Mouse (Mus musculus) adrenal gland, postnatal 25 days (tissue): ENCODE data around the gene Ptprj. TPM values are rescaled to one million over a fixed set of nuclear protein-coding genes. Genes with fewer than 3 reads are reported as not detected.
"Not testable (repeated sequence)": the region's sequence is repeated elsewhere in the genome, so short reads cannot be mapped to it uniquely, and the experiment has no call there.

ENCODE experiments used
- DNase-seq: peaks from one replicate; pipeline ENCODE4 v3.0.0; 2021; ENCODE audit warnings: mixed read lengths
- total RNA-seq: library from RNA; stranded (reverse); gene quantifications from 2 replicates; pipeline ENCODE4 v1.2.3, GENCODE M21; 2021

The Ptprj gene
- total RNA-seq, 1 experiment from 2014 or later = 17.4 TPM

DNA sequence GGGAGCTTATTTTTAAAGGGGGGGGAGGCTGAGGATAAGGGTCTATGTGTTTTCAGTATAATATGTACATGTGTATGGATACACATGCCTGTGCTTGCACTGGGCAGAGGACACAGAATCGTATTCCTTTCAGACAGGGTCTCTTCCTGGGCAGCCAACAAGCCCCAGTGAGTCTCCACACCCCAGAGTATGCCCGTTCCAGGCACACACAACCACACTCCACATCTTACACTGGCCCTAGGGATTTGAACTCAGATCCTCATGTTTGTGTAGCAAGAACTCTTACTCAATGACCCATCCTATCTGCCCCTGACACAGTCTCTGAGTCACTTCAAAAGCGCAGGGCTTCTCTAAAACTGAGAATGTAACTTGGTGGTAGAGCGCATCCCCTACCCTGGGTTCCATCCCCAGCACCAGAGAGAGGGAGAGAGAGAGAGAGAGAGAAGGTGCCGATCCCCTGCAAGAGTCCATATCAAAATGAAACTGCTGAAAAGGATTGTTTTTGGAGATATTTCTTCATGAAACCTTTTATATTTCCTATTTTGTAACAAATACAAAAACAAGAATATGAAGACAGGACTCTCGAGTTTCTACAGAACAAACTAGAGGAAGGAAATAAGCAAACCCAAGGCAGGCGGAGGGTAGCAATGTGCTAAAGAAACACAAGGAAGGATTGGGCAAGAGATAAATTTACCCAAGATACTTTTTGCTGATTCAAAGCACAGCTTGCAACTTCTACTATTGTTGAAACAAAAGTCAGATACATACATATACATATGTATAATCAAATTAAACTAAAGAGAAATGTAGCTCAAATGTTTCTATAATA, 2.8 kb downstream of the Ptprj start:
- no peak for DNase-seq

DNA sequence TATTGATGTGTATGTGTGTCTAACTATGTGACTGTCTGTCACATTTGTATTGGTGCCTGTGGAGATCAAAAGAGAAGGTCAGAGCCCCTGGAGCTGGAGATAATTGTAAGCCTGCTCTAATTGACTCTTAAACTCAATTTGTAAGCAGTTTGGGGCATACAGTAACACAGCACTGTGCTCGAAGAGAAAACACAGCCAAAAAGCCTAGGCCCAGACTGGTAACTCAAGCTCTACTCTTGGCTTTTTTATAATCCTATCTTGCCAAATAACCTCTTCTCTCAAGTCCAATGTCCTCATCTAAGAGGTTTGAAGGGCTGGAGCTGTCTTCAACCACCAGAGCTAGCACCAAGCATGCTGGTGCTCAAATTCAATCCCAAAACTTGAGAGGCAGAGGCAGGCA, 3.5 kb downstream of the Ptprj start:
- DNase-seq = no peak

DNA sequence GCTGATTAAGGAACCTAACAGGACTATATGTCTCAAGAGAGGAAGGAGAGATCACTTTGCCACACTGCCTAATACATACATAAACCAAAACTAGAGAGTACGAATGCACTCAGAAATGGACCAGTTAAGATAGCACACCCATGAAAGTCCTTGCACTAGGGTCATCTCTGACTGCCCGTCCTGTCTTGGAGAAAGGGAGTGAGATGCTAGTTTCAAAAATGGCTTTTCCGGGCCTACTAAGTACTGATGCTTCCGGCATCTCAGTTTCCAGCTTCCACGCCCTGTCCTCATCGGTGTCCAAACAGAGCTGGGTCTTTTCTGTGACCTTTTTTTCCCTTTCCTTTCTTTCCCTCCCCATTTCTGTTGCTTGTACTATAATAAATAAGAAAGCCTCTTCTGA, 4.0 kb downstream of the Ptprj start:
- no peak for DNase-seq

DNA sequence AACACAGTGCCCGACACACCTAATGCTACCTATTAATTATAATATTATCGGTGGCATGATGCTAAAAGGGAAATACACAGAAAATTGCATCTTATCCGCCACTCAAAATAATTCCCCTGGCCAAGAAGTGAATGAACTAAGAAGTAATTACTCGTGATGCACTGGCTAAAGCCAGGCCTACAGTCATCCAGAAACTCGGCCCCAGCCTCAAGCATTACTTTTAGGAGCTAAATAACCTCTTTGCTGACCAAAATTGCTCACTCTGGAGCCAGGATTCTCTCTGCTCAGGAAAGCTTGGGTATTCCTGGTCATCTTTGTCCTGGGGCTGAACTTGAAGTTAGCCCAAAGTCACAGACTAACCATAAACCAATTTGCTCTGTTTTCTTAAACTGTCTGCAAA, 4.7 kb downstream of the Ptprj start:
- no peak for DNase-seq

DNA sequence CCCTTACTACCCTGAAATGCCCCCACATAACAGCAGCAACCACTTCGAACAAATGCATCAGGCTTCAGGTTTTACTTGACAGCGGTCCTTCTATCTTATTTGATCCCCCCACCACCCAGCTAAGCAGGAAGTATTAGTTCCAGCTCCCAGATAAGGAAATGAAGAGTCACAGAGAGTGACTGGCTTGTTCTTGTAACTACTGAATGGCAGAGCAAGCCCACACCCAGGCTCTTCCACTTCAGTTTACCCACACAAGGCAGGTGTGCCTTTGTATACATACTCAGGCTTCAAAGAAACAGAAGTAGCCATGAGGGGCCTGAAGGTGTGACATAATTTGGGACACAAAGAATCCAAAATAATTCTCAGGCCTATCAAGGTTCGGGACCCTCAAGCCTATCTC, 5.3 kb downstream of the Ptprj start:
- DNase-seq = no peak

DNA sequence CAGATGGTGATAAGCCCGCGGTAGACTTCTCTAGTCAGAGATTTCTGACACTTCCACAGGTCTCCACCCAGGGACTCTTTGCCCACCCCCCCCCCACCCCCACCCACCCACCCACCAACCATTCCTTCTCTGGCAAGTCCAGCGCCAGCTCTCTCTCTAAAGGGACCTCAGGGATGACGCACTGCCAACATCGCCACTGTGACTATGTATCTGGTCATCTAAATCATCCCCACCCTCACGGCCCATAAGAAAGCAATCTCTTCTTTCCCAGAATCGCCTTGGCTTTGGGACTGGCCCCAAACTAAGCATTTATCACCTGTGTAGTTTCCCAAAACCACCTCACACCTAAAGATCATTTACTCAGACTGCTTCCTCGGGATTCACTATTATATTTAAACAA, 5.9 kb downstream of the Ptprj start:
- no peak for DNase-seq

DNA sequence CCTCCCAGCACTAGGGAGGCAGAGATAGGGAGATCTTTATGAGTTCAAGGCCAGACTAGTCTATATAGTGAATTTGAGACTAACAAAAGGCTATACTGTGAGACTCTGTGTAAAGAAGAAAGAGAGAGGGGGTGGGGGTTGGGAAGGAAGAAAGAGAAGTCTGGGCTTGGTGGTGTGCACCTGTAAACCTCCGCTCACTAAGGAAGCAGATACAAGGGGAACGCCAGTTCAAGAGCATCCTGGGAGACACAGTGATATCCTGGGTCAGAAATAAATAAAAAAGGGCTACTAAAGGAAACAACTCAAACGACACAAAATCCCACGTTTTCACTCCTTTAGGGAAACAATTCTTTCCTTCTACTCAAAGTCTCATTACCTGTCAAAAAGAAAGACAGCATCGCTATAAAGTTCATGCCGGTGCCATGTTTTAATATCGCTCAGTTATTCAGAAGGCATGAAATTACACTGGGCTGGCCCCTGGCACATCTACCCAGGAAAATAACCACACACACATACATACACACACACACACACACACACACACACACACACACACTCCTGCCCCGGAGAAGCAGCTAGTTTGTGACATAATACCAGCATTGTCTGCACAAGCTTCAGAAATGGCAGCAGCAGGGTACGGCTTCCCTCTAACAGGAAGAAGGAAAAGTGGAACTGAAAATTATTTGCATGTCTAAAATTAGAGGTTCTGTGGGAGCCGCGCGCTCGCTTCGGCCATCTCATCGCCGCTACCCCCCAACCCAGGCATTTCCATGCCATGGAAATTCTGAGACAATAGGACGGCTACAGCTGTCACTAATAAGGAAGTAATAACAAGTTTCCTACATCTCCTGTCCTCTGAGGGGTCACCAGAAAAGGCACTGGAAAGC, 6.6 kb downstream of the Ptprj start:
- no peak for DNase-seq

DNA sequence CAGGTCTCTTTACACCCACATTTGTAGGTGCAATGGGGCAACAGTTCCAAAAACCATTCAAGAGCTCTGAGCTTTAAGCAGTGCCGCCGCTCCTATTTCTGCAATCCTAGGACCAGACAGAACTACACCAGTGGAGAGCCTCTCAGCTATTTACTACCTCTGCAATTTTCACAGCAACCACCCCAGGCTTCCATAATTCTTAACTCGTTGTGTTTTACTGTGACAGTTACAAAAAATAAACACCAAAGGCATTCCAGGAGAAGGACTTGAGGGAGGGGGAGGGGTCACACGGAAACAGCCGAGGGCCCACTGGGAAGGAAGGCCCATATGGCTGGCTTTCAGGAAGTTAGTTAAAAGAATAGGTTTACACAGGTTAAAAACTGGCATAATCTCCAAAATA, 8.3 kb downstream of the Ptprj start:
- no peak for DNase-seq

DNA sequence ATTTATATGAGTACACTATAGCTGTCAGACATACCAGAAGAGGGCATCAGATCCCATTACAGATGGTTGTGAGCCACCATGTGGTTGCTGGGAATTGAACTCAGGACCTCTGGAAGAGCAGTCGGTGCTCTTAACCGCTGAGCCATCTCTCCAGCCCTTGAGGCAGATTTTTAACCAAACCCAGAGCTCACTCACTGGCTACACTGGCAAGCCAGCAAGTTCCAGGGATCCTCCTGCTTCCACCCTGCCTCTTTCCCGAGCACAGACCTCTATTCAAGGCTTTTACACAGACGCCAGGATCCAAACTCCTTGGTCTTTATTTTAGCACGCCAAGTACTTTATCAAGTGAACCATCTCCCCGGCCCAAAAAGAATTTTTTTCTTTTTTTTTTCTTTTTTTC, 9.0 kb downstream of the Ptprj start:
- DNase-seq = not testable (repeated sequence)

DNA sequence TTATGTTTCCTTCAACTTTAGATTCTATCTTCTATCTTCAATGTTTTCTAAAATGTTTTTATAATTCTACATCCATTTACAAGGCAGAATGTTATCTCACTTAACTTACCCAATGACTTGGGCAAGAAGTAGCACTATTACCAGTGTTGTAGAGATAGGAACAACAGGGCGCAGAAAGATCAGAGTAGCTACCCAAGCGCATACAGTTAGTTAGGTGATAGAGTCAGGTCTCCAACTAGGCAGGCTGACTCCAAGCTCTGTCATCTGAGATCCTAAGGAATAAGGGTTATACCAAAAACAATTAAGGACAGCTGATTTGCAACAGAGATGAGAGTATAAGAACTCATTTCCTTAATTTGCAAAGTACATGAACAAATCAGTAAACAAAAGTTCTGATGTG, 9.6 kb downstream of the Ptprj start:
- no peak for DNase-seq

DNA sequence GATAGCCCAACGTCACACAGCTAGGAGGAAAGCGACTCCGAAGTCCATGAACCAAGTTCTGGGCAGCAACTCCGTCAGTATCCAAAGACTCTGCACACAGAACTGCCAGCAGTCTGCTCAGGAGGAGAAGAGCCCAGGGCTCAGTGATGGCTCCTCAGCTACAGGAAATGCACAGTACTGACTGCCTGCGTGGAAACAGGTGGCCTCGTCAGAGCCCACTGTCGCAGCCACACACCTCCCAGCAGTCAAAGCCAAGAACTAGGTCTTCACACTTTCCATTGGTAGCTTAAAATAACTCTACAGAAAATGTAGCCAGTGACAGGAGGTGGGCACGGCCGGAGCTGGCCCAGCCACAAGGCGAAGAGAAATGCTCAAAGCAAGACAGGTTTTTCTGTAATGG, 10.2 kb downstream of the Ptprj start:
- DNase-seq = no peak

DNA sequence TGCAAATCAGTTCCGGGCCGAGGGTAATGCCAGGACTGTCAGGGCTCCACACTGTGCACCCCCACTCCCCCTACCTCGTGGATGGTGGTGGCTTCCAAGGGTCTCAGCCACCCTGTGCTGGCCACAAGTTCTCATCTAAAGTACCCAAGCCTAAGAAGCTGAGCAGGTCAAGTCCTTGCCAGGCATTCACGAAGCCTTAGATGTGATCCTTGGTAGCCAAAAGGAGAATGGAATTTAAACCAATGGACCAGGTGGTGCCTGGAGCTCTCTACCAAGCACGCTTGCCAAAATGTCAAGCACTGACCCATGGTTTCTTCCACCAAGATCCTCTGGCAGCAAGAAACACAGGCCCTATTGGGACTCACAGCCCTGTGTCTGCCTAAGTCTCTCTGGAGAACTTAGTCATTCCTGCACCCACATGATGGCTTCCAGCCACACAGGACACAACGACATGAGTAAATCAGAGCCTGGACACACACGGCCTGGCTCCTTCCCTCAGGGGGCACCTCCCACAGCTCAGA, 11.4 kb downstream of the Ptprj start:
- no peak for DNase-seq

DNA sequence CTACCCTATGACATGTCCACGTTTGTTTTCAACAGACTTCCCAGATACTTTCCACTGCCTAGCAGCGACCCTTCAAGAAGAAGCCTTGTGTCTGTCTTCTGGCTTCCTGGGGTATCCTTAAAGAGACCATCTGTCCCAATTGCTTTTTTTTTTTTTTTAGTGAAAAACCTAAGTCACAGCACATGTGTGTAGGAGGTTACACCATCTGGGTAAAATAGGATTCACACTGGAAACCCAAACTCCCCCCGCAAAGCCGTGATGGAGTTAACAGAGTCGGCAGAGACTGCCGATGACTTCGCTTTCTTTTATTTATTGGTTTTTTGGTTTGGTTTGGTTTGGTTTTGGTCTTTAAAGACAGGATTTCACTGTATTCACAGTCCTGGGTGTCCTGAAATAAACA, 12.4 kb downstream of the Ptprj start:
- DNase-seq = no peak

DNA sequence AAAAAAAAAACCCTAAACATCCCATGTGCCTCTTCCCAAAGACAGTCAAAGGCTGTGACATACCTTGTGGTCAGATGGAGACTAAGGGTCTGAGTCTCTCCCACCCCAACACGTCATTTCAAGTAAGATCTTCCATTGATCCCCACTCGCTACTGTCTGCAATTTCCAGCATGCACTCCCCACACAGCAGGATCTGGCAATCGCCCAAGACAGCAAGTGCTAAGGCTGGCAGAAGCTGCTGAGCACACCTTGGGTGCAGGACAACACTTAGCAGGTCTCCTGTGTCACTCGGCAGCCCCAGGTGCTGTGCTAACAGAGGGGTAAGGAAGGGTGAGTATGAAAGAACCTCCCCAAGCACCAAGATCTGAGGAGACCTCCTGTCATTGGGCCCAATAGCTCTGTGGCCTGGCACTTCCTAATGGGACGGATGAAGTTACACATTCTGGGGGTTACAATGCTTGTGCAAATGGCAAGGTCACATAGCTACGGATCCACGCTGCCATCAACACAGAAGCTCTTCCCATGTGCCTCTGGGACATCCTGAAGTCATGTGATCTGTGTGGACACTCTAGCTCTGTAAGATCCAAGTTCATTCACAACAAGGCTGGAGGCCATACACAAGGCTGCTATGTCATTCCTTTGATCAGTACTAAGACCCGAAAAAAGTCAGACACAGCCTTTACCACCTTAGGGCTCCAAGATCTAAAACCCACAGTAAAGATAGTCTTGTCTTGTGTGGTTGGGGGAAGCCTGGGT, 13.5 kb downstream of the Ptprj start:
- DNase-seq = peak; percentile 30

DNA sequence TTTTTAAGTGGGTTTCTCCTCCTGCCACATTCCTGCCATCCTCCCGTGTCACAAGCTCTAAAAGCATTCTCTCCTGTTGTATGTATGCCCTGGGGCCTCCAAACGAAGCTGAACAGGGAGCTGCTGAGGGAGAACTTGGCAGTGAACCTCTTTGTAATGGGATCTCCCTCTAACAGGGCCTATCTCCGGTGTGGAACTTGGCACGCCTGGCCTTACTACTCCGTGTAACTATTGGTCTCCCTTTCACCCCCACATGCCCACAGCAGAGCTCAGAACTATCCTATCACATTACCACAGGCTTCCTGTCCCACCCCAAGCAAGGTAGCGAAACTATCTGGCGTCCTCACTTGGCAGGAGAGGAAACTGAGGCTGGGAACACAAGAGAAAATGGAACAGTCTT, 14.4 kb downstream of the Ptprj start:
- DNase-seq = no peak

DNA sequence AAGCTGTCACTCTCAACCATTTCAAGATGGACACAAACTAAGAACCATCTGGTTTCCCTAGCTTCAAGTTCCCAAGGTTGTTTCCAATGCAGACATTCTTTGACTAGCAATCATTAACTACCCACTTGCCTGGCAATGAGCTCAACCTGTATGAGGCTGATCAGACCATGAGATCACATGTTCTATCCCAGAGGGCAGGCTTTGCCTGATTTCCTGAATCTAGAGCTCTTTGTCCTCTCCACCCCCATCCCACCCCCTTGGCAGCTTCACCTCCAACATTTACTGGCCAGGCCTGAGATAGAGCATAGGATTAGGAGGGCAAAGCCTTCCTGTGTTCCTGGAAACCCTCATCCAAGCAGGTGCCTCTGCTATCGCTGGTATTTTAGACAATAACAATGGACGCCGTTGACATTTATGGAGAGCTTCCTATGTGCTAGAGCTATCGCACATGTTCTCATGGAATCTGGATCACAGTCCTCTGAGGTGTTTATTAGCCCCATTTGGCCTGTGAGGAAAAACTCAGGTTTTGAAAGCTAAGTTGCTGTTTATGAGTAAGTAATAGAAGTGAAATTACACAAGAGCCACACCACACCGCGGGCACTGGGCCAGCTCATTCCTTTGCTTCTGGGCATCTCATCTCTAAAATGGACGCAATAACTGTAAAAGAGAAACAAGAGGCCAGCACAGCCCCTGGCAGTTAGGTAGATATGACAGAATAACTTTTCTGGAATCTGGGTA, 15.1 kb downstream of the Ptprj start:
- DNase-seq = no peak

DNA sequence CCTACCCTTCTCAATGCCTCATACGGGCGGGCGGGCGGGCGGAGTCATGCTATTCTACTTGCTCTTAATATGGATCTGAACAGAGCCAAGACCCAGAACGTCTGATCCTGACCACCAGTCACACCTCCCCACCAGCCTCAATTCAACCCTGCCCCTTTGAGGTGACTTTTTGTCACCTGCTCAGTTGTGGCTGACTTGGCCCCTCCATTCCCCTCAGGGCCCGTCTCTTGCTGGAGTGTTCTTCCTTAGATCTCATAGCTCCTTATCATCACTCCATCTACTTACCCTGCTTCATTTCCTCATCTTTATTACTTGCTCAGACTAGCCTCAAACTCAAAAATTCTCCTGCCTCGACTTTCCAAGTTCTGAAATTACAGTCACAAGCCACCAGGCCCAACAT, 15.9 kb downstream of the Ptprj start:
- DNase-seq = no peak

DNA sequence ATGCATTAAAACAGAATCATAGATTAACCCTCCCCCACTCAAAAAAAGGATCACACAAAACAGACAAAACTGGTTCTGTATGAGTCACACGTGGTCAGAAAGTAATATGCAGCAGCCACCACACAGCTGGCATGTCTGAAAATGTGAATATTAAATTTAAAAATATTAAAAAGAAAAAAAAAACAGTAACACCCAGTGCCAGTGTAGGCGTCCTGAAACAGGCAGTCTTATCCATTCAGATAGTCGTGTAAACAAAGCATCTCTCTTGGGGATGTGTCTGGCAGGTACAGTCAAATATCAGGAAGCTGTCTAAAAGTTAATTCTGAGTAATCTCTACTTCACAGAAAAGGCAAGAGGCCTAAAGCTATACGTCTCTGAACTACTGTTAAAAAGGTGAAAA, 17.3 kb downstream of the Ptprj start:
- no peak for DNase-seq

DNA sequence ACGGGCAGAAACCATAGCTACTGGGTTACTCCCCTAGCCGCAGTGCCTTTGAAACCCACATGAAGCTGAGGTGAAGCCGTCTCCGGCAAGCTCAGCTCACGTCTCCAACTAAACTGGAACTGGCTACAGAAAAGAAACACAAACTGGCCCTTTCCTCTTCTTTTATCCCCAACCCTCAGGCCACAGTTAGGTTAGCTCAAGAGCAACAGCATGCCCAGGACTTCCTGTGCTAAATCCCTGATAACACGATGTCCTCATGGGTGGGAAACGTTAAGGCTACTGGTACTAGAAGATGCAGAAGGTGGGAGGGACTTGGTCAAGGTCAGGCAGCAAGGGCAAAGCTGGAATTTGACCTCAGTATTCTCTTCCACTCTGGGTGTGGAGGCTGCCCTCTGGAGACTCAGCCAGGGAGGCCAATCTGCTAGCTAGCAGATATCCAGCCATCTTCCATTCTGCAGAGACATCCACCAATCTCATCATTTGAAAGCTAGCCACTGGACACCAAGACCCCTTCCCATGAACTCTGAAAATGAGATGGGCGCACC, 18.2 kb downstream of the Ptprj start:
- DNase-seq = no peak

DNA sequence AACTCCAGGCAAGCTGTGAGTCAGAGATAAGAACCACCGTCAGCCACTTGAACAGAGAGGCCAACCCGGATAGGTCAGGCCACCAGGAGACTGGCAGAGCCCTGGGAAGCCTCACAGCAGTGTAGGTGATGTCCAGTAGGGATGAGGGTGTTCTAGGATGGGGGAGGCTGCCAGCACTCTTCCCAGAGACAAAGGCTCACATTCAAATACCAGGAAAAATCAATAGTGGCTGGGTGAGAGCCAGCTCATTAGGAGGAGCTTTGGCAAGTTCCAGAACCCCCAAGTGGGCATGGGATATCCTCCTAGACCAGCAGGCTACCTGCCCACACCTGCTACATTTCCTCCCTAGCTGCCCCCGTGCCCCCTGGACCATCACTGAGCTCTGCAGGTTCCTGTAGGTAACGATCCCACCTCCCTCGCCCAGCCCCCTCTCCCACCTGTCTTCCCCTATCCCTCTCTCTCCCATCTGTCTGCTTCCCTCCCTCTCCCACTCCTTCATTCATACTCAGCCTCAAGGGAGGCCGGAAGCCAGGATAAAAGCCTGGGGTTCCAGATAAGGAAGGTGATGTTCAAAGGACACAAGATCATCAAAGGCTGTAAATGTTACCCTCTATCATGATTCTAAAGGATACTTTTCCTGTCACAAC, 20.1 kb downstream of the Ptprj start:
- DNase-seq = no peak

DNA sequence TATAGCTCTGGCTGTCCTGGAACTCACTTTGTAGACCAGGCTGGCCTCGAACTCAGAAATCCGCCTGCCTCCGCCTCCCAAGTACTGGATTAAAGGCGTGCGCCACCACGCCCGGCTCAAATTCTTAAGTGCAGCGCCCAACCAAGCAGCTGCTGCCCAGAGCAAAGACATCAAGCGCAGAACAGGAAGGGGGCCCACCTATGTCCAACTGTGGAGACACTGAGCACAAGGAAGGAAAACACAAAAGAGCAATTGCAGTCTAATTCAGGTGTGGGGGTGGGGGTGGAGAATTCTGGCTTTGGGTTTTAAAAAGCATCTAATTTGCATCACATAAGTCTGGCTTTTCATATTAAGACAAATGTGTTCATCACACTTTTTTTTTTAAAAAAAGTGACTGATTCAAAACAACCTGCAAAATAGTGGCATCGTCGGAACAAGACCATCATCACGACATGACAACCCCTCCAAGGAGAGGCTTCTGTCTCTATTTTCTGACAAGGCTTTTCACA, 20.7 kb downstream of the Ptprj start:
- DNase-seq = no peak
